Mouse (Mus musculus): ENCODE data around the gene Ak7.

DNA sequence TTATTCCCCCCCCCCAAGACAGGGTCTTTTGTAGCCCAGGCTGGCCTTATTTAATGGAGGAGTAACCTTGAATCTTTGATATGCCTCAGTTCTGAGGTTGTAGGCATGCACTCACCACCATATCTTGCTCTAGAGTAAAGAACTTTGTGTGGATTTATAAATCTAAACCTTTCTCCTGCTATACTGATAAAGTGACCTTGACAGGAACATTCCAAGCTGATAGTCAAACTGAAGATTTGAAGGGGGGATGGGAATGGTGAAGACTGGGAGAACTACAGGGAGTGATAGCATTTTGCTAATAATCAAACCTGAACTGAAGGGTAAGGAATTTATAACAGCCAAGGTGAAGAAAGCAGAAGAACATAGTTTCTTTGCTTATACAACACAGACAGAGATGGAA lies 92.2 kb downstream of the Ak7 start:
- TF ChIP-seq CTCF (IDR thresholded peaks at IDR 0.05; ENCODE audit: extremely low read depth, insufficient read depth, insufficient read length, insufficient replicate concordance), result no peak
- no peak for TF ChIP-seq POLR2A (IDR thresholded peaks at IDR 0.05; ENCODE audit: low read depth, low read length)

Data from spleen, adult 2 months (tissue).